Mouse (Mus musculus): ENCODE measurements at regions not wholly inside any gene's neighbourhood (a gene's known extent, or its start where the extent isn't known, plus 50 kb on each side); places are given as distances from the start of the nearest gene placed in this dataset.

DNA sequence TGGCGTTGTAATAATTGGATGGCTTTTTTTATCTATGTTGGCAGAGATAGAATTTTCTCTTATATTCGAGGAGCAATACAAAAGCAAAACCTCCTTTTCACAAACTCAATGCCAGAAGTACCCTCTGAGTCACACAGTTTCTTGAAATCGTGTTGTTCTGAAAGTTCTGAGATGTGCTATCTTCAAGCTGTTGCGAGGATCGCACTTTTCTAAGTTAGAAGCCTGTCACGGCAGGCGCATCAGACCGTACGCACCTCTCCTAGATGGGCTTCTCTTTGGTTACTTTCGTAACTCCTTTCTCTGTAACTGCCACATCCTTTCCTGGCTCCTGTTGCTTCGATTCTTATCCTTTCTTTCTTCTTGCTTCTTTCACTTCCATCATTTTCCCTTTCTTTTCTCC lies 271.2 kb upstream of the Arrdc3 start:
- no peaks in the 10 kb centered on the region for H3K9me3 ChIP-seq (replicated peaks; ENCODE audit: low read length)
- no peaks in the 10 kb centered on the region for H3K79me2 ChIP-seq (replicated peaks; ENCODE audit: control insufficient read depth, extremely low read depth, insufficient read depth, poor library complexity, severe bottlenecking)
- no peak overlapping the region for H3K4me3 ChIP-seq (replicated peaks in 1 of 3; ENCODE audit: low read depth in 2 of 3, low read length in 2 of 3, poor library complexity in 1 of 3)
- H3K4me1 ChIP-seq (ENCODE audit: control insufficient read depth in 1 of 2, insufficient read depth in 2 of 2) = no peaks in the 10 kb centered on the region
- no peak overlapping the region for H3K9ac ChIP-seq (ENCODE audit: insufficient read depth, low read depth)
- H3K27ac ChIP-seq (ENCODE audit: insufficient read depth, low read depth) = no peak overlapping the region
- in situ Hi-C loops (cut with MboI; ENCODE audit: low pct_ligation_motif_present, low pct_unique_long_range_greater_than_20kb, low sequenced_read_pairs) = no loop called here
- H3K27me3 ChIP-seq (replicated peaks) = no peaks in the 10 kb centered on the region
- H3K4me2 ChIP-seq (ENCODE audit: insufficient read depth, low read depth, poor library complexity, severe bottlenecking) = peak overlapping the region; percentile 61; the same call in 1 of the 2 replicates
- H3K36me3 ChIP-seq (replicated peaks in 1 of 2; ENCODE audit: control insufficient read depth in 1 of 2, insufficient read depth in 1 of 2, low read length in 1 of 2) = no peaks in the 10 kb centered on the region
- no peak for DNase-seq (ENCODE audit: extremely low read depth)
- dilution Hi-C loops (cut with MboI; ENCODE audit: extremely low pct_ligation_motif_present, extremely low pct_unique_long_range_greater_than_20kb, low sequenced_read_pairs) = no loop called here
- TF ChIP-seq RCOR1 (conservative IDR thresholded peaks at IDR 0.05; ENCODE audit: low read depth, low read length) (no peak), E2F4 (IDR thresholded peaks at IDR 0.05; ENCODE audit: insufficient replicate concordance, low read depth, low read length) (no peak), MEF2A (IDR thresholded peaks at IDR 0.05; ENCODE audit: borderline replicate concordance, low read depth, low read length) (no peak), ZC3H11A (IDR thresholded peaks at IDR 0.05; ENCODE audit: low read depth, low read length) (no peak), MAFK (IDR thresholded peaks at IDR 0.05; ENCODE audit: insufficient replicate concordance, low read length) (no peak), UBTF (IDR thresholded peaks at IDR 0.05; ENCODE audit: low read depth, low read length) (no peak), JUN (IDR thresholded peaks at IDR 0.05; ENCODE audit: insufficient read depth, low read depth, low read length) (no peak), POLR2A (IDR thresholded peaks at IDR 0.05; ENCODE audit: low read depth, low read length) (no peak), RAD21 (IDR thresholded peaks at IDR 0.05; ENCODE audit: low read depth, low read length) (no peak), ZMIZ1 (IDR thresholded peaks at IDR 0.05; ENCODE audit: low read depth, low read length) (no peak), NRF1 (IDR thresholded peaks at IDR 0.05; ENCODE audit: low read depth, low read length) (no peak), CHD1 (IDR thresholded peaks at IDR 0.05; ENCODE audit: low read depth, low read length) (no peak)

DNA sequence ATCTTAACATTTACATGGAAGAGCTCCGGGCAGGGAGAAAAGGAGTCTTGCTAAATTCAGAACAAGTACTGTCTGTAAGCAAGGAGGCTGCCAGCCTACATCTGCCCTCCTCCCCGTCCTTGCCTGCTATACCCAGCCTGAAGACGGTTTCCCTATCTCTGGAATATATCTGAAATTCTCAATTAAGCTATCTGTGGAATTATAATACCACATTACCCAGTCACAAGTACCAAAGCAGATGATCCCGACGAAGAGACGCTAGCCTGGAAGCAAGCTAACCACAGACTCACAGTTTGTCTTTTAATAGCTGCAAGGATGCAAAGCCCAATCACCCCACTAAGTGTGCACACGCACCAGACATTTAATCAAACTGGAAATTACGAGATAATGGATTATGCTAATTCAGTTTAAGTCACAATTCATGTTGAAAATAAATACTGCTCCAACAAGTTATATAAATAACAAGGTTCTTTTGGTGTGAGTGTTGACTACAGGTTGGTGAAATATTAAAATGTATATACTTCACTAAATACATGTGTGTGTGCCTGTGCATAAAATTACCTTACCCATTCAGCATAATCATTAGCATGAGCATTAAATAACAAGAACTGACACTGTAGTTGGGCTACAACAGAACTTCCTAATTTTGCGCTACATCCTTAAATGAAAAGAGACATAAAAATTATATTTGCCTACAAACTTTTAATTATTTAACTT lies 269.9 kb upstream of the Arrdc3 start:
- in situ Hi-C loops (cut with MboI; ENCODE audit: low pct_ligation_motif_present, low pct_unique_long_range_greater_than_20kb, low sequenced_read_pairs) = no loop called here

More for the DNA sequence above, 269.9 kb upstream of the Arrdc3 start:
- no peak overlapping the region for H3K27ac ChIP-seq (ENCODE audit: insufficient read depth, low read depth)
- no peaks in the 10 kb centered on the region for H3K27me3 ChIP-seq (replicated peaks)
- dilution Hi-C loops (cut with MboI; ENCODE audit: extremely low pct_ligation_motif_present, extremely low pct_unique_long_range_greater_than_20kb, low sequenced_read_pairs) = no loop called here
- no peaks in the 10 kb centered on the region for H3K9me3 ChIP-seq (replicated peaks; ENCODE audit: low read length)
- no peak overlapping the region for H3K4me2 ChIP-seq (ENCODE audit: insufficient read depth, low read depth, poor library complexity, severe bottlenecking)
- no peak overlapping the region for H3K4me3 ChIP-seq (replicated peaks in 1 of 3; ENCODE audit: low read depth in 2 of 3, low read length in 2 of 3, poor library complexity in 1 of 3)
- TF ChIP-seq ELF1 (IDR thresholded peaks at IDR 0.05; ENCODE audit: low read depth, low read length) (no peak), IRF4 (IDR thresholded peaks at IDR 0.05; ENCODE audit: low read depth, low read length) (no peak), ETS1 (conservative IDR thresholded peaks at IDR 0.05; ENCODE audit: low read depth, low read length) (no peak), BHLHE40 (IDR thresholded peaks at IDR 0.05; ENCODE audit: low read depth, low read length) (no peak), JUN (IDR thresholded peaks at IDR 0.05; ENCODE audit: insufficient read depth, low read depth, low read length) (no peak), SMC3 (IDR thresholded peaks at IDR 0.05; ENCODE audit: low read depth, low read length) (no peak), MAZ (IDR thresholded peaks at IDR 0.05; ENCODE audit: low read depth, low read length) (no peak), CTCF (conservative IDR thresholded peaks at IDR 0.05 in 1 of 2, IDR thresholded peaks at IDR 0.05 in 1 of 2; ENCODE audit: low read depth in 2 of 2, low read length in 2 of 2) (no peak), RCOR1 (conservative IDR thresholded peaks at IDR 0.05; ENCODE audit: low read depth, low read length) (no peak), MXI1 (IDR thresholded peaks at IDR 0.05; ENCODE audit: low read depth, low read length) (no peak), ZMIZ1 (IDR thresholded peaks at IDR 0.05; ENCODE audit: low read depth, low read length) (no peak), GABPA (IDR thresholded peaks at IDR 0.05; ENCODE audit: insufficient replicate concordance, low read depth, low read length) (no peak), NELFE (IDR thresholded peaks at IDR 0.05; ENCODE audit: low read depth, low read length) (no peak), PAX5 (IDR thresholded peaks at IDR 0.05; ENCODE audit: low read length) (no peak), USF1 (IDR thresholded peaks at IDR 0.05; ENCODE audit: low read depth, low read length) (no peak), MYC (IDR thresholded peaks at IDR 0.05; ENCODE audit: low read depth, low read length) (no peak), NRF1 (IDR thresholded peaks at IDR 0.05; ENCODE audit: low read depth, low read length) (no peak)
- no peak overlapping the region for H3K9ac ChIP-seq (ENCODE audit: insufficient read depth, low read depth)
- H3K4me1 ChIP-seq (ENCODE audit: control insufficient read depth in 1 of 2, insufficient read depth in 2 of 2) = no peaks in the 10 kb centered on the region
- H3K79me2 ChIP-seq (replicated peaks; ENCODE audit: control insufficient read depth, extremely low read depth, insufficient read depth, poor library complexity, severe bottlenecking) = no peaks in the 10 kb centered on the region
- no peak for DNase-seq (ENCODE audit: extremely low read depth)
- no peaks in the 10 kb centered on the region for H3K36me3 ChIP-seq (replicated peaks in 1 of 2; ENCODE audit: control insufficient read depth in 1 of 2, insufficient read depth in 1 of 2, low read length in 1 of 2)

Data from CH12.LX (cell line).